Mouse (Mus musculus) left cerebral cortex, adult 9 months (tissue): Measurements from ENCODE around the gene Usp48.
A peak's percentile ranks its signal among the peaks of the same experiment; 100 is the strongest.

ENCODE experiments used
- DNase-seq, 2 experiments: peaks; one replicate each; pipeline ENCODE4 v3.0.0; 2022; ENCODE audit warnings: low spot score in 2 of 2

The Usp48 gene

DNA sequence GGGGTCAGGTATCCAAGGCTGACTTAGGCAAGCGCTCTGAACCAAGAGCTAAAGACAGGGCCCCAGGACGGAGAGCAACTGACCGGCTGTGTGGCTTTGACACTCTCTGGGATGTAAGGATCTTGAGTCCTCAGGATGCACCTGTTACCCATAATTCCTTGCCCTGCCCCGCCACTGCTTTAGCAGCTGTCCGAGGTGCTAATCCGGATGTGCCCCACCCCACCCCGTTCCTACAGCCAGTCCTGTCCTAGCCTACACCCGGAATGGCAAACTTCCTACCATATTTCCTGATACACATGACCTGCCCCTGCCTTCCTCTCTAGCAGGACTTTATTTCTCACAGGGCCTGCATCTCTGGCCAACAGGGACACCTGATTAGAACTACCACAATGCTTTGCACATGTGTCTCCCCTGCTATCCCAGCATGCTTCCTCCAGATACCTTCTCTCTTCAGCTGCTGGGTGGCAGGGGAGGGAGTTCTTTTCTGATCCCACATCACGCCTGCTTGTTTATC is 91.3 kb downstream of the Usp48 start:
- DNase-seq, result no peak

DNA sequence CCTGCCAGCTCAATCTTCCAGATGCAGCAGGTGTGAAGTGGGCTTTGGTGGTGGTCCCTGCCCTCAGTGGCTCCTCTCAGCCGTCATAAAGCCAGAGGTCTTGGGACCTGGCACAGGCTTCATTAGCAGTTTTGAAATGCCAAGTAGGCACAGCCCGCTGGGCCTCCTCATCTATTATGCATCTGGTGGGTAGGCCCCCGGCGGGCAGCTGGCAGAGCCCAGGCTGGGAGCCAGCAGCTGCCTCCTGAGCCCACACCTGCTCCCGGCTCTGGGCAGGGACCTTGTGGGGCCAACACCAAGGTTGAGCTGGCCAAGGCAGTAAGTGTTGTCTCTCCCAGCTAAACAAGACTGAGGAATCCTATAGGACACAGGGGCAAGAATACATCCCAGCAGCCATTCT is 92.7 kb downstream of the Usp48 start:
- no peak for DNase-seq

DNA sequence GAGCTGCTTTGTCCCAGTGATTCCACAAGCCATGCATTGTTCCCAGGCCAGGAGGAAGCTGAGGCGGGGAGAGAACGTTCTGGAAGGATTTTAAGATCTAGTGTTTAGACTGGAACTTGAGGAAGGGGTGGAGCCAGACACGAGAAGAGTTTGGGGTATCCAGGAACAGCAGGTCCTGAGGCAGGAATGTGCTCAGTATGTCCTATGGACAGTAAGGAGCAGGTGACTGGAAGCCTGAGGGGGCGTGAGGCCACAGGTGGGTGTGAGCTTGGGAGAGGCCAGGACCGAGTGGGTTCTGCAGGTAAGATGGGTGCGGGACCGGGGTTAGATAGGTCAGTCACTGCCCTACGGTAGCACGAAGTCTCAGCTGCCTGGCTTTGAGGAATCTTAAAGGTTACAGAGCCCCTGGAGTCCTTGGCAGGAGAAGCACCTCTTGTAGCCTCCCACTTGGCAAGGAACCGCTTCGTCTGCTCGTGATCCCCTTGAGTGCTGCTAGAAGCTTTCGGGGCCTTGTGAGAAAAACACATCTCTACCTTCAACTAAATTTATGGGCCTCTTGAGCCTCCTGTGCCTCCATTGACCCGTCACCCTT is 93.8 kb downstream of the Usp48 start:
- DNase-seq, result no peak

DNA sequence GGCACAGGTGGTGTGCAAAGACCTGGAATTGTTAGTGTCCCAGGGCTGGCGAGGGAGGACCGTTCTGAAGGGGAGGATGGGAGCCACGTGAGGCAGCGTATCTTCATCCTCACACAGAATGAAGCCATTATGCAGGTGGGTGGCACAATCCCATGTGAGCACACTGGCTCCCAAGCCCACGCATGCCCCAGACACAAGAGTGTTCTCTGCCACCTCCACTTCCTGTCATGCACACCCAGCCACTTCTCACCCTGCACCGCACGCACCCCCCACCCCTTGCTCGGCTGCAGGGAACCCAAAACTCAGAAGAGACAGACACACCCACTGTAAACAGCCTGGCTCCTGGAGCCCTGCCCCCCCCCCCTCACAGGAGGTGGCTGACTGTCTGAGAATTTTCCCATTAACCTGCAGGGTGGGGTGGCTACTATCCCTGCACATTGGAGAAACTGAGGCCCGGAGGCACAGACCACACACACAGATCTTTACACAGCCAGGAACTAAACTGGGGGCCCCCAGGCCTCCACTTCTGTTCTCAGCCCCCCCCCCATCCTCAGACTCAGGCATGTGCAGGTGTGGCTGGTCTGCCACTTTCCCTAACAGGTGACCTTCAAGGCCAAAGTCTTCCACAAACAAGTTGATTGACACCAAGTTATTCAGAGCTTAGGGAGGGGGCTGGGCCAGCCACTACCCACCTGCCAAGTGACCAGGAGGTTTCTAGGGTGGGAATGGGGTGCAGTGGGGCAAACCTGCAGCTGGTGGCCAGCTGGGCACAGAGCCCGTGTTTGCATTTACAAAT is 98.8 kb downstream of the Usp48 start:
- DNase-seq, result peak; percentile 61 to 76

DNA sequence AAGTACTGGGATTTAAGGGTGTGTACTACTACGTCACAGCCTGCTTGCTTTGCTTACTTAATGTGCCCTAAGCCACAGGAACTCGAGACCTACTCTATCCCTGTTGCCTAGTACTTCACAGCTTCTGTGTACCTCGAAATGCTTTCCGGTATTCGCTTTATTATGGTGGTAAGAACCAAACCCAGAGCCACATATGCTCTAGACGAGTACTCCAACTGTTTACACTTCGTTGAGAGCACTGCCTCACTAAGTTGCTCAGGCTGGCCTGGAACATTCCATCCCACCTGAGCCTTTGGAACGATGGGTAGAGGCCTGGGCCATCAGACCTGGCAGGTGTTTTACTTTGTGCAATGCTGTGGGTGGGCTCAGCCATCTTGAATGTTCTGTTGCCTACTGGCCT is 101.7 kb downstream of the Usp48 start:
- no peak for DNase-seq

DNA sequence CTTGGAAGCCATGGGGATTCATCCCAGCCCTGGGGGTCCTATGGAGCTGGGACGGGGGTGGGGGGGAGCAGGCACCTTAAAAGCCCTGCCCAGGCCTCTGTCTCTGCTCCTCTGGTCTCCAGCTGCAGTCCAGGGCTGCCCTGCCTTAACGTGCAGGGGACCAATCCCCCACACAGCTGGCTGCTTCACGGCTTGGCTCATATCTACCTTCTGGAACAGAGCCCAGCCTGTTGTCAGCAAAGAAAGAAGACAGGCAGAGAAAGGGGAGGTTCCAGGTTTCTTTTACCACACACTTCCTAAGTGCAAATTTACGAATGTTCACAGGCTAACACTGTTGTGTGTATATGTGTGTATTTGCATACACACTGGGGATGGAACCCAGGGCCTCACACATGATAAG is 102.3 kb downstream of the Usp48 start:
- no peak for DNase-seq

DNA sequence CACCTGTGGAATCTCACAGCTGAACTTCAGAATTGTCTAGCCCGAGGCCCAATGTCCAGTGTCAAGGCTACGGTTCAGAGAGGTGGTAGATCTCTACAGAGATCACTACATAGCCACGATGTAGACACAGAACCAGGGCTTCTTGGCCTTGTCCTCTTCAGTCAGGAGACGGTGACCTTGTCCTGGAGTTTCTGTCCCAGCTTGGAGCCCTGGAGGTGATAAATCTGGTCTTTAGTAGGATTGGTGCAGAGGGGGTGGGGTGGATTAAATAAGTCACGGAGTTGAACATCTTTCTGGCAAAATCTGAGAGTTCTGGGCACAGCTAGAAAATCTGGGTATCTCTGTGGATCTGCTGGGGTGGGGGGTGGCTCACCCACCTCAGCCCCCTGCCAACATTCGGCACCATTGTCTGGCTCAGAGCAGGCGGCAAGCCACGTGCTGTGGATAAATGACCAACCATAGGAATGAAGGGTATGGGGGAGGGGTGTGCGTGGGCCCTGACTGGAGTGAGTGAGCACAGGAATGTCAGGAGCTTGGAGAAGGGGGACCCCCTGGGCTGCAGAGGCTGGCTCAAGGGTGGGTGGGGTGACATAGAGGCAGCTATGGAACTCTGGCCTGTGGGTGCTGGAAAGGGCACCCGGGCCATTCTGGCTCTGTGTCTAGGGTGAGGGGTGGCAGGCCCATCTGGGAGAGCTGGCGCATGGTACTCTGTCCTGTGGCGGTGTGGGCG is 103.8 kb downstream of the Usp48 start:
- DNase-seq, result no peak

DNA sequence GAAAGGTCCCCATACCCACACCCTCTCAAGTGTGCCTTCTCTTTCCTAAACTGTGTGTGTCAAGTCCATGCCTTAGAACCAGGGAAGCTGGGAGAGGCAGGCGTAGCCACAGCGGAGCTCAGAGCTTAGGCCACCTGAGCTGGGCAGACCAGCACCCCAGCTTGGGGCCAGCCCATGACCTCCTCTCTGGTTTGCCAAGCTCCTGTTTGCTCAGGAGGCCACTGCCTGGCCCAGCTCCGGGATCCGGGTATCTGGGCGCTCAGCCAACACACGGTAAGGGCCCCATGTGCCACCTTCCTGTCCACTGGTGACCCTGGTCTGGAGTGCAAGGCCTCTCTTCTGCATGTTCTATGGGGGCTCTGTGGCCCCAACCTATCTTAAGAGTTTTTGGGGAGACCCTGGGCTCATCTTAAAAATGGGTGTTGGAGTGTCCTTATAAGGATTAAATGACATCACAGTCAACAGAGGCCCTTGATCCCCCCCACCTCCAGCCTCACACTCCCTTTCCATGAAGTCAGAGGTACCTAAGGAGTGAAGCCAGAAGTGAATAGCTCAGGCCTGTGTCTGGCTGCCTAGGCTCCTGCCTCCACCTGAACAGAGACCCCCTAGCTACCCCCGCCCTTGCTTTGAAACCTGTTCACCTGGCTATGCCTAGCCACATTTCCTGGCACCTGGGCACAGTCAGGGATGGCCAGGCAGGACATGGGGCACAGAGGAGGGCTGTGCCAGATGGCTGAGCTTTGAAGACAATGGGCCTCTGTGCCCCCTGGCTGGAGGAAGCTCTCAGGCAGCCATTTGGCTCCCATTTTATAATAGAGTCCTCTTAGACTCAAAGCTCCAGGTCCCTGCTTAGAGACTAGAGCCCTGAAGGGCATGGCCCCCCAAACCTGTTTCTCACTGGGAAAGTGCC is 104.8 kb downstream of the Usp48 start:
- DNase-seq, result no peak

DNA sequence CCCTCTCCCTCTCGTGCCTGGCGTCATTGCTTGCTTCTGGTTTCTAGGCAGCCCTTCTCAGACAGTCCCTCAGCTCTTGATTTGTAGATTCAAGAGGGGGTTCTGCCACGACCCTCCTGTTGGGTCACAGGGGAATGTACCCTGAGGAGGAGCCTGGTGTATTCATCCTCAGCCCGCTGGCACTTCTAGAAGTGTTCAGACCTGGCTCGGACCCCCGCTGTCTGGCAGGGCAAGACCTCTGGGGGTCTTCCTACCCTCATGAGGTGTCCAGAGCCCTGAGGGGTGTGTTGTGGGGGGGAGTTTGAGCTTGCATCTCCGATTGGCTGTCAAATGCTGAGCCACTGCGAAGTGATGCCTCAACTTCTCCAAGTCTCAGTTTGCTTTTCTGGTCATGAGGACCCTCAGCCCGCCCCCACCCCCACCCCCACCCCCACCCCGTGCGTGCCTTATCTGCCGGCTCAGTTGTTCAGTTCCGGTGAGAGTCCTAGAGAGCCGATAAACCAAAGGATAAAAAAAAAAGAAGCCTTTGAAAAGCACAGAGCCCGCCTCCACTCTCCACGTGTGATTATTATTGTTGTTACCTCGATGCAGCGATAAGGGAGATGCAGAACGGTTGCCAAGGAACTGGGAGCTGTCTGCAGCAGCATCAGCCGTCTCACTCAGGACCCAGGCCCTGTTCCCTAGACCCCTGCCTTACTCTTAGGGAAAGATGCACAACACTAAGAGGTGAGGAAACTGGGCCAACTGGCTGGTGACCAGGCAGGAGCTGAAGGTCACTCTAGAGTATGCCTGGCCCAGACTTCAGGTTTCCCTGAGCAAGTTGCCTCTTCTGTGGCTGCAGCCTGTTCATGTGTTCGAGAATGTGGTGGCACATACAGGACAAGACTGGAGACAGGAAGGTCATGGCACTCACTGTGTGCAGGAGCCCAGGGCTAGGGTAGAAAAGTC is 106.0 kb downstream of the Usp48 start:
- no peak for DNase-seq

DNA sequence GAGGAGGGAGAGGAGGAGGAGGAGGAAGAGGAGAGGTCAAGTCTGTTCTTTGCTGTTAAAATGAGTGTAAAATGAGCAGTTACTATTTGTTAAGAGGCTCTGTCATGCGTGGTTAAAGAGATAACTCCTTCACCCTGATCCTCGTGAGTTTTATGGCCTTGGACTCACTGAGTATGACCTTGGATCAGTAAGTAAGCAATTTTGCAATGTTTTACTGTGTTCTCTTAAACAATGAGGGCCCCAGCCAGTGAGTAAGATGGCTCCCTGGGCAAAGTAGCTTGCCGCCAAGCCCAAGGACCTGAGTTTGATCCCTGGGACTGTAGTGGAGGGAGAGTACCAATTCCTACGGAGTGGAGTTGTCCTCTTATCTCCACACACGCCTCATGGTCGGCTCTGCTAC is 107.4 kb downstream of the Usp48 start:
- no peak for DNase-seq

DNA sequence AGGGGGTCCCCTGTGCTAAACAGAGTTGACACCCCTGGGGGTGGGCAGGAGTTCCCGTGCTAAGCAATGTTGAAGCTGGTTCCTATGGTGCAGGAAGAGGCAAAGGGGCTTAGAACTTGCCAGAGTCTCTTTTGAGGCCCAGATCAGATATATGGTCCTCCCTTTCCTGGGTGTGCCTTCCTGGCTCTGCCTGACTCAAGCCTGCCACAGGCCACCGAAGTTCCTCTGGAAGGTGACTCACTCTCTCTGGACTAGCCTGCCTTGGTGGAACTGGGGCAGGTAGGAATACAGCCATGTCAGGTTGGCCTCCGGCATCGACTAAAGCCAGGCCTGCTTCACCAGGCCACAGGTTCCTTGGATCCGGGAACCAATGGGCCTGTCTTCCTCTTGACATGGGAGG is 109.5 kb downstream of the Usp48 start:
- DNase-seq, result no peak

DNA sequence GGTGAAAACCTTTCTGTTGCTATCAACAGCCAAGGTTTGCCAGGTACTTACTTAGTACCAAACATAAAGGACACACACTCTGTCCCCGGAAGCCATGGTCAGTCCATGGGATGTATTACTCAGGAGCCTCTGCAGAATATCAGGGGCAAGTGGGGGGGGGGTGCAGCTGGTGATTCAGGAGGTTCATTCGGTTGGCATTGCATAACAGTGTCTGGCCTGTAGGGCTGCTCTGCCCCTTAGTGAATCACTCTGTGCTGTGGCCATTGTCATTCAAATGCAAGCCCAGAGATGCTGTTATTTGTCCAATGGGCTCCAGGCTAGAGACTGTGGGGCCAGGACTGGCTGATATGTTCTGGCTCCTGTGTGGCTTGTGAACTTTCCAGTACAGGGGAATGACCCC is 111.0 kb downstream of the Usp48 start:
- no peak for DNase-seq

DNA sequence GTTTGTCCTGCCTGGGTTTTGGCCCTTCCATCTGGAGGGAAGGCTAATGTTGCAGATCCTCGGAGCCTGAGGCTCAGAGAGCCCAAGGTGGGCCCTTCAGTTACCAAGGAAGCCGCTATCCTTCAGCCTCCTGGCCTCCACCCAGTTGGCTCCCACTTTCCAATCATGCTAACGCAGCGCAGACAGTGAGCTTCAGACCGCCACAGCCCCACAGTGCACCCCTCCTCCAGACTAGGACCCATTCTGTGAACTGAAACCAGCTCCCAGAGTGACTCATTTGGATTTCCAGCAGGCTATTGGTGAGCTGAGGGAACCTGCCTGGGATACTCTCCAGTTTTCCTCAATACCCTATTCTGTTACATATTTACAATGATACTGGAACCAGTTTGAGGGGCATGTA is 111.8 kb downstream of the Usp48 start:
- no peak for DNase-seq

DNA sequence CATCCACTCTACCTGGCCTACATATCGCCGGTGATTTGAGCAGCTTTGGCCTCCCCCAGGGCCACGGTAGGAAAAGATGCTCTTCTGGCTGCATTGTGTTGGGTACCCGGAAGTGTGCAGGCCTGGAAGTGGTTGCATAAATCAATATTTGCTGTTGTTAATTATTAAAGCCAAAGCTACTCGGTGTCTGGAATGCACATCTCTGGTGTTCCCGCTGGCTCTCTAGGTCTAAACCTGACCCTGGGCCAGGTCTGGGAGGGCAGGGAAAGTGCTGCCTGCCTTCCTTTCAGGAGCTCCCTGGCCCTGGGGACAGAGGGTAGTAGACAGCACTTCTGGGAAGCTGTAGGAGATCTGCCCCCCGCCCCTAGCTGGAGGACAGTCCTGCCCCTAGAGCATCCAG is 113.0 kb downstream of the Usp48 start:
- no peak for DNase-seq

DNA sequence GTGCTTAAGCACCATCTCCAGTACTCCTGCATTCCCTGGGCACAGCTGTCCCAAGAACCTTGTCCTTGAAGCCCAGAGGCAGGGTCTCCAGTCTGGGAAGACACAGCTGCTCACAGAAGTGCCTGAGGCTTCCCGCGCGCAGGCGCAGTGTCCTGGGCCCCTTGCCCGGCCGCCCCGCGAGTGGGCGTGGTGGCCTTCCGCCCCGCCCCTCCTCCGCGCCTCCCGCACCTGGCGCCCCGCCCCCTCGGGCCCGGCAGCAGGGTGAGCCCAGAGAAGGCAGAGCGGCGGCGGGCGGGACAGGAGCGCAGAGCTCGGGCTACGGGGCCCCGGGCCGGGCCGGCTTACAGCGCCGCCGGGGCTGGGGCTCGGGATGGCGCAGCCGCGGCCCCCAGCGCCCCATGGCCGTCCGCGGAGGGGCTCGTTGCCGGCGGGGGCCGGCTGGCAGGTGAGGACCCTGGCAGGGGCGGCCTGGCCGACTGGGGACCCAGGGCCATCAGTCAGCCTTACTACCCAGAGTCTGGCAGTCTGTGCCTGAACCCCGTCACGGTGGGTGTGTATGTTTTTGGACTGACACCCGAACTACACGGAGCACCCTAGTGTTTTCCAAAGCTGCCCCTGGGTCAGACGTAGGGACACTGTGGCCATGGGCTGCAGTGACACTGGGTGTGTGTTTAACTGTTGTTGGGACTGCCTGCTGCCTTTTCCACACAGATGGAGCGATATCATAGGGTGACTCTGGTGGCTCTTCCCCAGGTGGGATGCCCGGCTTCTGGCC is 113.8 kb downstream of the Usp48 start:
- peak in 1 of 2 experiments; percentile 63 for DNase-seq
